Mouse (Mus musculus): ENCODE results near the gene Htr1f.
"Not testable (repeated sequence)": the region's sequence is repeated elsewhere in the genome, so short reads cannot be mapped to it uniquely, and the experiment has no call there.

Gene Htr1f

GRCm38 (mm10) chr16:65105184-65105931 is at the start of gene Htr1f:
Gene Htr1f, minus strand, starts transcription at chr16:65105854.
- no peak for DNase-seq

GRCm38 (mm10) chr16:65139771-65140170 is 34.1 kb upstream of the Htr1f start:
- DNase-seq: no peak

- no peak for DNase-seq
Measured at GRCm38 (mm10) chr16:65129391-65129790, 23.7 kb upstream of the Htr1f start.

- DNase-seq: no peak
Measured at GRCm38 (mm10) chr16:65127846-65128245, 22.2 kb upstream of the Htr1f start.

GRCm38 (mm10) chr16:65112221-65112620 is 6.6 kb upstream of the Htr1f start:
- DNase-seq: no peak

GRCm38 (mm10) chr16:65093552-65093951 is 12.1 kb downstream of the Htr1f start:
- no peak for DNase-seq

GRCm38 (mm10) chr16:65083475-65083874 is 22.2 kb downstream of the Htr1f start:
- DNase-seq: no peak

GRCm38 (mm10) chr16:65069867-65070266 is 35.8 kb downstream of the Htr1f start:
- DNase-seq: no peak

GRCm38 (mm10) chr16:65066264-65066663 is 39.4 kb downstream of the Htr1f start:
- no peak for DNase-seq

- not testable (repeated sequence) for DNase-seq
Measured at GRCm38 (mm10) chr16:65037660-65038425, 67.8 kb downstream of the Htr1f start.

- no peak for DNase-seq
Measured at GRCm38 (mm10) chr16:65029675-65030074, 76.0 kb downstream of the Htr1f start.

GRCm38 (mm10) chr16:65022364-65022763 is 83.3 kb downstream of the Htr1f start:
- no peak for DNase-seq

GRCm38 (mm10) chr16:65018710-65019109 is 86.9 kb downstream of the Htr1f start:
- DNase-seq: no peak

- no peak for DNase-seq
Measured at GRCm38 (mm10) chr16:65018134-65018533, 87.5 kb downstream of the Htr1f start.

- DNase-seq: no peak
Measured at GRCm38 (mm10) chr16:65017566-65017965, 88.1 kb downstream of the Htr1f start.

- no peak for DNase-seq
Measured at GRCm38 (mm10) chr16:65015241-65015640, 90.4 kb downstream of the Htr1f start.

GRCm38 (mm10) chr16:65001993-65002821 is 103.4 kb downstream of the Htr1f start:
- no peak for DNase-seq

- DNase-seq: no peak
Measured at GRCm38 (mm10) chr16:64989279-64989800, 116.3 kb downstream of the Htr1f start.

- DNase-seq: no peak
Measured at GRCm38 (mm10) chr16:64987564-64987963, 118.1 kb downstream of the Htr1f start.

- no peak for DNase-seq
Measured at GRCm38 (mm10) chr16:64987049-64987448, 118.6 kb downstream of the Htr1f start.

GRCm38 (mm10) chr16:64974636-64975035 is 131.0 kb downstream of the Htr1f start:
- DNase-seq: no peak

GRCm38 (mm10) chr16:64973533-64974305 is 131.9 kb downstream of the Htr1f start:
- no peak for DNase-seq

All from spleen, adult 18-20 months (tissue).